Mouse (Mus musculus) embryonic fibroblast, embryonic 13.5 days (primary cell): ENCODE measurements around the gene Cep295. TPM values are rescaled to one million over a fixed set of nuclear protein-coding genes. Genes with fewer than 3 reads are reported as not detected.
"Not testable (repeated sequence)": the region's sequence is repeated elsewhere in the genome, so short reads cannot be mapped to it uniquely, and the experiment has no call there.

ENCODE experiments used
- H3K27ac ChIP-seq: 2 replicates; pipeline ENCODE4 v1.5.1; 2012; ENCODE audit warnings: low read length, control low read depth, inconsistent platforms; ENCODE audit not compliant: insufficient read depth
- H3K4me1 ChIP-seq: 2 replicates; pipeline ENCODE4 v1.6.1; 2011; ENCODE audit warnings: low read length; ENCODE audit not compliant: control insufficient read depth, insufficient read depth
- H3K4me3 ChIP-seq: 2 replicates; pipeline ENCODE4 v1.5.1; 2011; ENCODE audit warnings: mild to moderate bottlenecking, control low read depth, low read length; ENCODE audit not compliant: insufficient read depth
- CTCF ChIP-seq: IDR thresholded peaks from 2 replicates; pipeline ENCODE4 v1.5.1; 2011; ENCODE audit warnings: mild to moderate bottlenecking, control low read depth, low read length, moderate library complexity, borderline replicate concordance; ENCODE audit not compliant: insufficient read depth
- POLR2A ChIP-seq: IDR thresholded peaks from 2 replicates; pipeline ENCODE4 v1.6.1; 2011; ENCODE audit warnings: low read depth, mild to moderate bottlenecking, control low read depth, low read length, moderate library complexity
- polyA plus RNA-seq: library from polyadenylated mRNA; stranded (reverse); fragments of >200 nt; gene quantifications from 2 replicates; pipeline ENCODE4 v1.2.4, GENCODE M21; 2011; ENCODE audit warnings: low read depth; ENCODE audit not compliant: missing spikeins, insufficient read length

The Cep295 gene
- polyA plus RNA-seq, 1 experiment: 27.7 TPM

- Histone ChIP-seq H3K27ac (no peak overlapping the region), H3K4me3 (no peak overlapping the region), H3K4me1 (no peaks in the 10 kb centered on the region)
- TF ChIP-seq POLR2A: no peak
- TF ChIP-seq CTCF: no peak
These were observed 7.7 kb downstream of the Cep295 start for GRCm38 (mm10) chr9:15349925-15350324.

DNA sequence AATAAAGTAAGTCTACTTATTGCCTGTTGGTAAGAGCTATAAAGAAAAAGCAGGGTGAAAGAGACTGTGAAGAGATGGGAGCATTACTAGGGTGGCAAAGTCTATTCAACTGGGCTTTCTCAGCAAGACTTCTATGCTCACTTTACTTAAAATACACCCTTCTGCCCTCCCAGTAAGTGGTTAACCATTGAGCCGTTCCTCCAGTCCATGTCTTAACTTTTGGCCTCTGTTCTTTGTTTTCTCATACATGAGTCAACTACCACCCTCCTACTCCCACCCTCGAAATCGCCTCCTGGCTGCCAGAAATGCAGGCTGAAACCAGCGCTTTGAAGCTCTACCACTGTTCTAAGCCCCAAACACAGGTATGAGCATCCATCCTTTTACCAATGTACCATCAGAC, 19.8 kb downstream of the Cep295 start:
- Histone ChIP-seq H3K4me3 (no peak overlapping the region), H3K27ac (no peak overlapping the region), H3K4me1 (no peaks in the 10 kb centered on the region)
- TF ChIP-seq CTCF: no peak
- no peak for TF ChIP-seq POLR2A

DNA sequence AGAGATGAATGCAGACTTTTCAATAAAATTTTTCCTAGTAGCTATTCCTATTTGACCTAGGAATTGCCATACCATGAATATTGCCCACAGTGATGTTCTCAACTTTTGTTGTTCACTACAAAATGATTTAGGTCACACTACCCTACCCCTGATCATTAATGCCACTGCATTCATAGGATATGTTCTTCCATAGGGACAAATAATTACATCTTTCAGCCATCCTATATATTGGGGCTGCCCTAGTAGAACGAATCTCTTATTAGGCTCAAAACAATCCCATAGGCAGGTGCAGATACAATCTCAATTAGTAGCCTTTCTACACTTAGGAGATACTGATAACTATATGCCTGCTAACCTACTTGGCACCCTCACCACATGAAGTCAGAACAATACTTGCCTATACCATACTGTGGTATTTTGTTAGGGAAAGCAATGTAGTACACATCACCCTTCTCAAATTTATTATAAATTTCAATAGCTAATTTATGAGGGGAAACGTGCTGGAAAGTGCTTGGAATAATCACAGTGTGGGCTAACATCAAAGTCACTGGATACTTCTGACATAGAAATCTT, 39.3 kb downstream of the Cep295 start:
- Histone ChIP-seq H3K27ac (no peak overlapping the region), H3K4me1 (no peaks in the 10 kb centered on the region), H3K4me3 (no peak overlapping the region)
- TF ChIP-seq POLR2A (0 out of 2 replicates have a peak, but pooled peaks have one; percentile 3), CTCF (no peak)

DNA sequence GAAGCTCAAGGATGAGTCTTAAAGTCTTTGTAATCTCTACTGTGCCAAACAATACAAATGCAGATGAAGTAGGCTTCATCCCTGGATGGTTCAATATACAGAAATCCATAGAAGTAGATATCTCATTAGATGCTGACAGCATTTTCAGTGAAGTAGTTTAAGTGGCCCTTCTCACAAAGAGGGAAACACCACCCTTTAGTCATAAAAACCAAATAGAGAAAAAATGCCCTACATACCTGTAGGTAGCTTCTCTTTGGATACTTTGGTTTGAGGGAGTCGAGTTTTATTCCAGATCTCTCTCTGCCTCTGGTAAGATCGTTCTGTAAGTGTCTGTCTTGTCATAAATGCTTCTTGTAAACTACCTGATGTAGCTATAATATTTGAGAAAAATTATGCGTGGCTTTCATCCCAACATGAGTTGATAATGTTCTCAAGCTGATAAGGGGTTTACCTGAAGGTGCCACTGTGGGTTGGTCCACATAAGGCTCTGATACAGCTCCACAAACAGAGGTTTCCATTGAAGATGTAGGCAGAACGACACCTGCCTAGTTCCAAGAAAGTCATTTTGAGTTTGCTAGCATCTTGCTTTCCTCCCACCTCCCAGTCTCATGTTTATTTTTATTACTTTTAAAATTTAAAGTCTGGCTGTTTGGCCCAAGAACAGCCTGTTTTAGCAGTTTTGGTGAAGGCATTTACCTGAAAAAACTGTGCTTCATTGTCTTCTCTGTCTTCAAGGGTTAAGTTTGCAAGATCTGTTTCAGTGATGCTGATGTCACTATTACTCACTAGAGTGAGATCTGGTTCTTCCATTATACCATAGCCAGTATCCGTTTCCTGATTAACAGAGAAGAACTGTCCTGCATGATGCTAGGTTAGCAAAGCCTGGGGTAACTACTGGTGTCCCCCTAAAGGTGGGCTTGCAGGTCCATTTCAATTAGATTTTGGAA, 40.1 kb downstream of the Cep295 start:
- no peak overlapping the region for H3K27ac ChIP-seq
- H3K4me1 ChIP-seq: no peaks in the 10 kb centered on the region
- H3K4me3 ChIP-seq: no peak overlapping the region
- TF ChIP-seq CTCF: no peak
- no peak; the same call in 1 of the 2 replicates for TF ChIP-seq POLR2A

DNA sequence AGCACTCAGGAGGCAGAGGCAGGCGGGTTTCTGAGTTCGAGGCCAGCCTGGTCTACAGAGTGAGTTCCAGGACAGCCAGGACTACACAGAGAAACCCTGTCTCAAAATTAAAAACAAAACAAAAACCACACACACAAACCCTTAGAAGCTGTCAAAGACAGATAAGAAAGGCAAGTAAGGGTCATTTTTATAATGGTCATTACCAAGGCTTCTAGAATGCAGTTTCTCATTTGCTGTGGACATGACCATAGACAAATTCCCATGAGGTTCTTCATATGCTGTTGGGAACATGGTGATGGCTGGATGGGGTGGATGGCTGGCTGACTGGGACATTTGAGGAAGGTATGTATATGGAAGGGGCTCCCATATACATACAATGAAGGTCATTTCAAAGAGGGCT, 41.3 kb downstream of the Cep295 start:
- not testable (repeated sequence) for H3K27ac ChIP-seq, H3K4me3 ChIP-seq

DNA sequence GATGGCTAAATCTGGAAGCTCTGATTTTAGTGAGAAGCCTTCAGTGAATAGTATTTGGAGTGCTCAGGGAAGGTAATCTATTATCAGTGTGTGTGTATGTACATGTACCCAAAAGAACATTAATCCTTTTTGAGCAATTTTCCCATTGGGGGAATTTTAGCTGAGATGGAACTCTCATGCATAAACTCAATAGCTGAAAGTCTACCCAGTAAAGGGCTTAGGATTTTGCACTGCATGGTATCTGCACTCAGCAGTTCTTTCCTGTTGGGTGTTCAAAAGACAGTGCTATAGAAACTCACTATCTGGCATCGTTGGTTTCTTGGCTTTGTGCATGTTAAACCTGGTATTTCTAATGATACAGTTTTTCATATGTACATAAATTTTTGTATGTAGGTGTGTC, 43.0 kb downstream of the Cep295 start:
- no peak for TF ChIP-seq CTCF
- no peak for TF ChIP-seq POLR2A
- H3K4me1 ChIP-seq: no peaks in the 10 kb centered on the region
- H3K4me3 ChIP-seq: no peak overlapping the region
- no peak overlapping the region for H3K27ac ChIP-seq

More for the DNA sequence above, 41.3 kb downstream of the Cep295 start:
- not testable (repeated sequence) for H3K4me1 ChIP-seq

DNA sequence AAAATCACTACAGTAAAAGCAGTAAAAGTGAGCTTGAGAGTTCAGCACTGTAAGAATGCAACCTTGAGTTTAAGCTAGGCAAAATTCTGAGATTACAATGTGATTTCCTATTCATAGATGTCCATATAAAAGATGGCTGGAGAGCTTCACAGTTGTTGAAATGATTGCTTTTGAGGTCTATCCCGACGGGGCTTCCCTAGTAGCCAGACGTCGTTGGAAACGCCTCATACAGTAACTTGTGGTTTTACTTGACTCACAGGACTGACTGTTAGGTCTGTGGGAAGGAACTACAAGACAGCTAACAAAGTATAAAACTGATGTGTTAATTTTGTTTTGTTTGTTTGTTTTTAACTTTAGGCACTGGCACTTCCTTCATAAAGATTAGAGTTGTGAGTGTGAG, 44.0 kb downstream of the Cep295 start:
- H3K27ac ChIP-seq: no peak overlapping the region
- H3K4me1 ChIP-seq: no peaks in the 10 kb centered on the region
- TF ChIP-seq CTCF (no peak), POLR2A (no peak)
- H3K4me3 ChIP-seq: no peak overlapping the region

GRCm38 (mm10) chr9:15312054-15312735, 45.4 kb downstream of the Cep295 start:
- Histone ChIP-seq H3K4me1 (no peaks in the 10 kb centered on the region), H3K27ac (no peak overlapping the region), H3K4me3 (no peak overlapping the region)
- no peak for TF ChIP-seq POLR2A
- no peak for TF ChIP-seq CTCF

GRCm38 (mm10) chr9:15310179-15310578, 47.4 kb downstream of the Cep295 start:
- no peaks in the 10 kb centered on the region for H3K4me1 ChIP-seq
- H3K4me3 ChIP-seq: peak overlapping the region; percentile 31
- TF ChIP-seq CTCF (no peak), POLR2A (no peak)
- H3K27ac ChIP-seq: no peak overlapping the region

- H3K4me3 ChIP-seq: peak overlapping the region; percentile 59
- H3K4me1 ChIP-seq: no peaks in the 10 kb centered on the region; the same call in 1 of the 2 replicates
These were observed 48.2 kb downstream of the Cep295 start for GRCm38 (mm10) chr9:15309425-15309824.

More at GRCm38 (mm10) chr9:15309425-15309824, 48.2 kb downstream of the Cep295 start:
- TF ChIP-seq CTCF: no peak
- no peak for TF ChIP-seq POLR2A
- H3K27ac ChIP-seq: no peak overlapping the region; the same call in 1 of the 2 replicates
